Mouse (Mus musculus): ENCODE results near the gene Slc17a3. TPM values are rescaled to one million over a fixed set of nuclear protein-coding genes. Genes with fewer than 3 reads are reported as not detected.
A peak's percentile ranks its signal among the peaks of the same experiment; 100 is the strongest.

Slc17a3 gene
- polyA plus RNA-seq (2015; fragmentation: Nextera tagmentation; extraction: Ambion mirVana) = 0.13 and 0.35 TPM in 2 replicates

GRCm38 (mm10) chr13:23839308-23839707, at the start of gene Slc17a3:
Gene Slc17a3 (plus strand): TSS chr13:23839434.
- 71% methylated on average over 2 of the region's 2 CpGs for WGBS
- Histone ChIP-seq H3K27ac (no peak within 1 kb of the TSS), H3K4me1 (replicated peaks) (no peaks in the 10 kb centered on the region), H3K4me3 (replicated peaks) (no peak within 1 kb of the TSS), H3K9ac (no peak within 1 kb of the TSS), H3K27me3 (replicated peaks) (no peaks in the 10 kb centered on the region), H3K36me3 (no peaks in the 10 kb centered on the region), H3K4me2 (replicated peaks) (no peak within 1 kb of the TSS), H3K9me3 (no peaks in the 10 kb centered on the region)
- ATAC-seq = no peak

DNA sequence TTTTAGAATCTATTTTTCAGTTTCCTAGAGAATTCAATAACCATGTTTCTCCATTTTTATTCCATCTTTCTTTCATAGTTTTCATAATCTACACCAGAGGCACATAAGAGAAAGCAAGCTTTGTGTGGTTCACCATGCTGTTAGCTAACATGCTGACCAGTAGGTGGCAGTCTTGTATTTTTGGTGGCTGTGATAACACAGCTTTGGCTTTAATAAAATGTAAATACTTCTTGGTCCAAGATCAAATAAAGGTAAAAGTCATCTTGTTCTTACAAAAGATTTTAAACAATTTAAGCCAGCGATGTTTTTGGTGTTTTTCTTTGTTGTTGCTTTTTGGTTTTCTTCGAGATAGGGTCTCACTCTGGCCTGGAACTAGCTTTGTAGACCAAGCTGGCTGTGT, 46.7 kb upstream of the Slc17a3 start:
- no peaks in the 10 kb centered on the region for H3K4me1 ChIP-seq (replicated peaks)
- H3K9ac ChIP-seq = no peak overlapping the region
- WGBS = 51% methylated on average over 2 of the region's 2 CpGs
- H3K36me3 ChIP-seq = no peaks in the 10 kb centered on the region
- no peaks in the 10 kb centered on the region for H3K27me3 ChIP-seq (replicated peaks)
- no peak overlapping the region for H3K4me2 ChIP-seq (replicated peaks)
- no peaks in the 10 kb centered on the region for H3K9me3 ChIP-seq
- H3K4me3 ChIP-seq (replicated peaks) = no peak overlapping the region
- peak; percentile 68; the same call in 1 of the 2 replicates for ATAC-seq
- no peak overlapping the region for H3K27ac ChIP-seq

GRCm38 (mm10) chr13:23799405-23799804, 39.8 kb upstream of the Slc17a3 start:
- Histone ChIP-seq H3K27me3 (replicated peaks) (no peaks in the 10 kb centered on the region), H3K36me3 (no peaks in the 10 kb centered on the region), H3K9ac (no peak overlapping the region), H3K27ac (no peak overlapping the region), H3K9me3 (no peaks in the 10 kb centered on the region), H3K4me3 (replicated peaks) (no peak overlapping the region), H3K4me2 (replicated peaks) (no peak overlapping the region), H3K4me1 (replicated peaks) (no peaks in the 10 kb centered on the region)
- WGBS = 77% methylated on average over 5 of the region's 5 CpGs
- ATAC-seq = no peak

DNA sequence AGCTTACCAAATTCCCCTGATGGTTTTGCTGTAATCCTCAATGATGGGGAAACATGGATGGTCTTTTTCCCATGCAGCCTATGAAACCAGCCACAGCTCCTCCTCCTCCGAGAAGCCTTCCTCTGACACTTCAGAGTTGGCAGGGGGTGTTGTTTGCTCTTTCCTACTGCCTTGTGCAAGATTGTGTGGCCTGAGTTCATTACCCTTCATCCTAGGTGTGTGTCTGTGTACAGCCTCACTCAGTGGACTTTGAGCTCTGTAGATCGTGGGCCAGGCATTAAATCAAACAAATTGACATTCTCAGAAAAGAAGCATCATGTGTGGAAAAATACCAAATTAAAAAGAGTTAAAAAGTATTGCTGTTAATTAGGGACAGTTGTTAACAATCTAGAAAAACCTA, 34.7 kb upstream of the Slc17a3 start:
- H3K27ac ChIP-seq = no peak overlapping the region
- H3K9ac ChIP-seq = no peak overlapping the region
- 64% methylated on average over 2 of the region's 2 CpGs for WGBS
- no peaks in the 10 kb centered on the region for H3K9me3 ChIP-seq
- no peak overlapping the region for H3K4me2 ChIP-seq (replicated peaks)
- no peaks in the 10 kb centered on the region for H3K4me1 ChIP-seq (replicated peaks)
- no peaks in the 10 kb centered on the region for H3K27me3 ChIP-seq (replicated peaks)
- ATAC-seq = peak; percentile 67
- H3K4me3 ChIP-seq (replicated peaks) = no peak overlapping the region
- no peaks in the 10 kb centered on the region for H3K36me3 ChIP-seq

- H3K4me3 ChIP-seq (replicated peaks) = no peak within 1 kb of the TSS
- H3K9ac ChIP-seq = no peak within 1 kb of the TSS
- no peak within 1 kb of the TSS for H3K4me2 ChIP-seq (replicated peaks)
- no peaks in the 10 kb centered on the region for H3K9me3 ChIP-seq
- WGBS = 69% methylated on average over 15 of the region's 15 CpGs
- no peak within 1 kb of the TSS for H3K27ac ChIP-seq
- no peaks in the 10 kb centered on the region for H3K36me3 ChIP-seq
- no peak; the same call in 1 of the 2 replicates for ATAC-seq
- H3K27me3 ChIP-seq (replicated peaks) = no peaks in the 10 kb centered on the region
- no peaks in the 10 kb centered on the region for H3K4me1 ChIP-seq (replicated peaks)
Observed at GRCm38 (mm10) chr13:23806422-23807052, 32.7 kb upstream of the Slc17a3 start, which contains the start of gene Slc17a2. Gene Slc17a2 (plus strand): TSS chr13:23806993.

GRCm38 (mm10) chr13:23816148-23816547, 23.1 kb upstream of the Slc17a3 start:
- 71% methylated on average over 2 of the region's 2 CpGs for WGBS
- Histone ChIP-seq H3K27ac (no peak overlapping the region), H3K9ac (no peak overlapping the region), H3K27me3 (replicated peaks) (no peaks in the 10 kb centered on the region), H3K4me1 (replicated peaks) (no peaks in the 10 kb centered on the region), H3K4me3 (replicated peaks) (no peak overlapping the region), H3K9me3 (no peaks in the 10 kb centered on the region), H3K36me3 (no peaks in the 10 kb centered on the region), H3K4me2 (replicated peaks) (no peak overlapping the region)
- no peak for ATAC-seq

GRCm38 (mm10) chr13:23820179-23820940, 18.9 kb upstream of the Slc17a3 start:
- no peak overlapping the region for H3K4me3 ChIP-seq (replicated peaks)
- no peak overlapping the region for H3K4me2 ChIP-seq (replicated peaks)
- H3K9me3 ChIP-seq = no peaks in the 10 kb centered on the region
- H3K36me3 ChIP-seq = no peaks in the 10 kb centered on the region
- no peak overlapping the region for H3K9ac ChIP-seq
- WGBS = 65% methylated on average over 4 of the region's 4 CpGs
- ATAC-seq = no peak
- H3K4me1 ChIP-seq (replicated peaks) = no peaks in the 10 kb centered on the region
- H3K27ac ChIP-seq = no peak overlapping the region
- no peaks in the 10 kb centered on the region for H3K27me3 ChIP-seq (replicated peaks)

DNA sequence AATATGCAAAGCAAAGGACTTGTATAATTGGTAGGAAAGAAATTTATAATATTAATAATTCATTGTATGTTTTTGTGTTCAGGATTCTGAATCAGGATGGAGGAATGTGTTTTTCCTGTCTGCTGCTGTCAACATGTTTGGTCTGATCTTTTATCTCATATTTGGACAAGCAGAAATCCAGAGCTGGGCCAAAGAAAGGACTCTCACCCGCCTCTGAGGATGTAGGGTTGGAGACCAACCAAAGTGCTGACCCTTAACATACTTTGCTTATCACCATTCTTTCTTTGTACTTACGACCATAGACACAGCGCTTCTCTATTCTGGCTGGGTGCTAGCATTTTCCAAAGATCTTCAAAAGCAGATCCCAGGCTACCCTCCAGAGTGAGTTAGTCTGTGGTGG, 17.0 kb upstream of the Slc17a3 start:
- Histone ChIP-seq H3K27me3 (replicated peaks) (no peaks in the 10 kb centered on the region), H3K9ac (no peak overlapping the region), H3K4me1 (replicated peaks) (no peaks in the 10 kb centered on the region), H3K36me3 (no peaks in the 10 kb centered on the region), H3K27ac (no peak overlapping the region), H3K9me3 (no peaks in the 10 kb centered on the region), H3K4me2 (replicated peaks) (no peak overlapping the region), H3K4me3 (replicated peaks) (no peak overlapping the region)
- WGBS = 75% methylated on average over 3 of the region's 3 CpGs
- ATAC-seq = no peak

- no peak for ATAC-seq
- Histone ChIP-seq H3K9me3 (no peaks in the 10 kb centered on the region), H3K4me3 (replicated peaks) (no peak overlapping the region), H3K4me2 (replicated peaks) (no peak overlapping the region), H3K27ac (no peak overlapping the region), H3K27me3 (replicated peaks) (no peaks in the 10 kb centered on the region), H3K36me3 (no peaks in the 10 kb centered on the region), H3K4me1 (replicated peaks) (no peaks in the 10 kb centered on the region), H3K9ac (no peak overlapping the region)
- WGBS = 65% methylated on average over 3 of the region's 3 CpGs
Observed at GRCm38 (mm10) chr13:23826606-23827005, 12.6 kb upstream of the Slc17a3 start.

GRCm38 (mm10) chr13:23833053-23833452, 6.2 kb upstream of the Slc17a3 start:
- WGBS = 8% methylated on average over 6 of the region's 6 CpGs
- Histone ChIP-seq H3K27ac (no peak overlapping the region), H3K4me3 (replicated peaks) (no peak overlapping the region), H3K4me2 (replicated peaks) (no peak overlapping the region), H3K4me1 (replicated peaks) (no peaks in the 10 kb centered on the region), H3K9me3 (no peaks in the 10 kb centered on the region), H3K27me3 (replicated peaks) (no peaks in the 10 kb centered on the region), H3K36me3 (no peaks in the 10 kb centered on the region), H3K9ac (no peak overlapping the region)
- ATAC-seq = no peak

GRCm38 (mm10) chr13:23834836-23835235, 4.4 kb upstream of the Slc17a3 start:
- no peak overlapping the region for H3K4me3 ChIP-seq (replicated peaks)
- H3K4me2 ChIP-seq (replicated peaks) = no peak overlapping the region
- no peak for ATAC-seq
- no peaks in the 10 kb centered on the region for H3K36me3 ChIP-seq
- H3K4me1 ChIP-seq (replicated peaks) = no peaks in the 10 kb centered on the region
- no peaks in the 10 kb centered on the region for H3K27me3 ChIP-seq (replicated peaks)
- 92% methylated on average over 5 of the region's 5 CpGs for WGBS
- H3K9ac ChIP-seq = no peak overlapping the region
- no peak overlapping the region for H3K27ac ChIP-seq
- H3K9me3 ChIP-seq = no peaks in the 10 kb centered on the region

GRCm38 (mm10) chr13:23836630-23837029, 2.6 kb upstream of the Slc17a3 start:
- Histone ChIP-seq H3K9me3 (no peaks in the 10 kb centered on the region), H3K4me2 (replicated peaks) (no peak overlapping the region), H3K36me3 (no peaks in the 10 kb centered on the region), H3K9ac (no peak overlapping the region), H3K27me3 (replicated peaks) (no peaks in the 10 kb centered on the region), H3K4me1 (replicated peaks) (no peaks in the 10 kb centered on the region), H3K27ac (no peak overlapping the region), H3K4me3 (replicated peaks) (no peak overlapping the region)
- 92% methylated on average over 5 of the region's 5 CpGs for WGBS
- ATAC-seq = no peak

DNA sequence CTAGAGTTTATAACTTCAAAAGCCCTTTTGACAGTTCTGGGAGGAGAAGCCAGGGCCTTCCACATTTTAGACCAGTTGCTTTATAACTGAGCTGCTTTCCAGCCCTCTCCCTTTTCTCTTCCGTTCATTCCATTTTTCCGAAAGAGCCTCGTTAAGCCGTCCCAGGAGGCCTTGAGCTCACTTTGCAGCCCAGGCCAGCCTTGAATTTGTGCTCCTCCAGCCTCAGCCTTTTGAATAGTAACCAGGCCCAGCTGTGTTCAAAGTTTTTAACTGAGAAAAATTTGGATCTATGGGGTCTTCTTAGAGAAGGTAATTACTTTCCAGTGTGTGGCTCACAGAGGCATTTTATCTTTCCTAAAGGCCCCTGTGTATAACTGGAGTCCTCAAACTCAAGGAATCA, 6.6 kb downstream of the Slc17a3 start:
- Histone ChIP-seq H3K9ac (no peak overlapping the region), H3K4me2 (replicated peaks) (no peak overlapping the region), H3K4me3 (replicated peaks) (no peak overlapping the region), H3K9me3 (no peaks in the 10 kb centered on the region), H3K27ac (no peak overlapping the region), H3K27me3 (replicated peaks) (no peaks in the 10 kb centered on the region), H3K36me3 (no peaks in the 10 kb centered on the region), H3K4me1 (replicated peaks) (no peaks in the 10 kb centered on the region)
- WGBS = 82% methylated on average over 4 of the region's 4 CpGs
- ATAC-seq = no peak

Measured in intestine, embryonic 15.5 days (tissue).